Mouse (Mus musculus) C2C12 (cell line): ENCODE measurements around the gene Hist2h2bb.

Experiments used
- CEBPB ChIP-seq: IDR thresholded peaks from one replicate; pipeline ENCODE4 v1.6.1; 2011; ENCODE audit warnings: low read depth, mild to moderate bottlenecking, control low read depth, moderate library complexity
- CTCF ChIP-seq: IDR thresholded peaks from one replicate; pipeline ENCODE4 v1.5.1; 2011; ENCODE audit not compliant: control insufficient read depth, insufficient read depth, insufficient read length
- FOSL1 ChIP-seq: IDR thresholded peaks from one replicate; pipeline ENCODE4 v1.8.0; 2011; ENCODE audit warnings: mild to moderate bottlenecking, low read length; ENCODE audit not compliant: poor library complexity, insufficient read depth, severe bottlenecking
- MAX ChIP-seq: IDR thresholded peaks from one replicate; pipeline ENCODE4 v1.6.1; 2011; ENCODE audit warnings: mild to moderate bottlenecking, control low read depth
- MYOD1 ChIP-seq: IDR thresholded peaks from one replicate; pipeline ENCODE4 v1.6.1; 2011; ENCODE audit warnings: low read depth; ENCODE audit not compliant: control insufficient read depth, insufficient read length
- MYOG ChIP-seq: IDR thresholded peaks from one replicate; pipeline ENCODE4 v1.6.1; 2011; ENCODE audit not compliant: control insufficient read depth, insufficient read length; ENCODE audit errors: extremely low read depth
- USF1 ChIP-seq: IDR thresholded peaks from one replicate; pipeline ENCODE4 v1.6.1; 2011; ENCODE audit warnings: low read depth, mild to moderate bottlenecking, control low read depth, moderate library complexity

GRCm38 (mm10) chr3:96293787-96294186, 24.2 kb downstream of the Hist2h2bb start, which contains the start of gene Fcgr1:
- TF ChIP-seq MYOD1: no peak
- TF ChIP-seq CTCF: no peak
- no peak for TF ChIP-seq MAX
- TF ChIP-seq CEBPB: no peak
- TF ChIP-seq FOSL1: no peak
- no peak for TF ChIP-seq USF1
- TF ChIP-seq MYOG: no peak
